Mouse (Mus musculus) hindbrain, embryonic 12.5 days (tissue): ENCODE data around the gene Ptov1. TPM values are rescaled to one million over a fixed set of nuclear protein-coding genes. Genes with fewer than 3 reads are reported as not detected.
A peak's percentile ranks its signal among the peaks of the same experiment; 100 is the strongest.

ENCODE experiments used
- ATAC-seq: fragments of 200-750 bp; cut with Nextera tagmentation; 2 replicates; pipeline ENCODE4 v1.8.0; 2017; ENCODE audit warnings: moderate TSS enrichment; ENCODE audit not compliant: low FRiP score
- H3K27ac ChIP-seq: fragments of 300-500 bp; sonication (generic); 2 replicates; pipeline ENCODE4 v1.5.1; 2016; ENCODE audit warnings: mild to moderate bottlenecking
- H3K27me3 ChIP-seq: fragments of 300-500 bp; sonication (generic); 2 replicates; pipeline ENCODE4 v1.6.1; 2016; ENCODE audit warnings: mild to moderate bottlenecking
- H3K36me3 ChIP-seq: fragments of 300-500 bp; sonication (generic); 2 replicates; pipeline ENCODE4 v1.6.1; 2016; ENCODE audit warnings: mild to moderate bottlenecking
- H3K4me1 ChIP-seq: fragments of 300-500 bp; sonication (generic); 2 replicates; pipeline ENCODE4 v1.6.1; 2016
- H3K4me2 ChIP-seq: fragments of 300-500 bp; sonication (generic); replicated peaks from 2 replicates; pipeline ENCODE4 v1.6.1; 2016; ENCODE audit warnings: mild to moderate bottlenecking
- H3K4me3 ChIP-seq: fragments of 300-500 bp; sonication (generic); 2 replicates; pipeline ENCODE4 v1.5.1; 2016; ENCODE audit warnings: mild to moderate bottlenecking
- H3K9ac ChIP-seq: fragments of 300-500 bp; sonication (generic); 2 replicates; pipeline ENCODE4 v1.6.1; 2016; ENCODE audit warnings: mild to moderate bottlenecking, moderate library complexity
- H3K9me3 ChIP-seq: fragments of 300-500 bp; sonication (generic); replicated peaks from 2 replicates; pipeline ENCODE4 v1.6.1; 2016; ENCODE audit warnings: mild to moderate bottlenecking
- WGBS: fragments of 180-500 bp; shearing (Covaris S2); methylation state at CpG from one replicate; pipeline ENCODE4 v1.1.7; 2016; 5-methylcytosine and 5-hydroxymethylcytosine counted together
- polyA plus RNA-seq: library from polyadenylated mRNA; unstranded; fragments of >200 nt; fragmentation: Nextera tagmentation; extraction: Ambion mirVana; gene quantifications from 2 replicates; pipeline ENCODE4 v1.2.1, GENCODE M21; 2016

The Ptov1 gene
- polyA plus RNA-seq, 1 experiment from 2014 or later, result 662 TPM

GRCm38 (mm10) chr7:44896499-44896898, 26.9 kb upstream of the Ptov1 start:
- ATAC-seq, result no peak
- H3K27ac ChIP-seq, result peak overlapping the region; percentile 87
- peaks cover 52% of the 10 kb centered on the region for H3K4me1 ChIP-seq
- H3K9me3 ChIP-seq, result no peaks in the 10 kb centered on the region
- peak overlapping the region; percentile 60 for H3K9ac ChIP-seq
- 0 out of 2 replicates have a peak, but pooled peaks cover 3% of the 10 kb centered on the region for H3K27me3 ChIP-seq
- H3K4me2 ChIP-seq, result peak overlapping the region; percentile 68
- peaks cover 27% of the 10 kb centered on the region for H3K36me3 ChIP-seq
- 32% methylated on average over 10 of the region's 10 CpGs for WGBS
- H3K4me3 ChIP-seq, result peak overlapping the region; percentile 44

- no peaks in the 10 kb centered on the region for H3K9me3 ChIP-seq
- H3K4me3 ChIP-seq, result peak within 1 kb of the TSS; percentile 44
- under 1% methylated on average over 34 of the region's 34 CpGs for WGBS
- peak; percentile 80 for ATAC-seq
- H3K27ac ChIP-seq, result peak within 1 kb of the TSS; percentile 87
- peak within 1 kb of the TSS; percentile 68 for H3K4me2 ChIP-seq
- peaks cover 53% of the 10 kb centered on the region for H3K4me1 ChIP-seq
- H3K27me3 ChIP-seq, result 0 out of 2 replicates have a peak, but pooled peaks cover 3% of the 10 kb centered on the region
- peaks cover 24% of the 10 kb centered on the region for H3K36me3 ChIP-seq
- peak within 1 kb of the TSS; percentile 60 for H3K9ac ChIP-seq
These were observed 26.2 kb upstream of the Ptov1 start, which contains the start of gene Fuz for GRCm38 (mm10) chr7:44895593-44896434. TSS of gene Fuz (plus strand) at chr7:44896079.

- H3K27ac ChIP-seq, result peak overlapping the region; percentile 87
- no peak for ATAC-seq
- WGBS, result 29% methylated on average over 7 of the region's 7 CpGs
- peaks cover 57% of the 10 kb centered on the region for H3K4me1 ChIP-seq
- H3K4me3 ChIP-seq, result peak overlapping the region; percentile 44
- 0 out of 2 replicates have a peak, but pooled peaks cover 3% of the 10 kb centered on the region for H3K27me3 ChIP-seq
- H3K36me3 ChIP-seq, result peaks cover 21% of the 10 kb centered on the region
- H3K9me3 ChIP-seq, result no peaks in the 10 kb centered on the region
- H3K4me2 ChIP-seq, result peak overlapping the region; percentile 68
- no peak overlapping the region for H3K9ac ChIP-seq
These were observed 25.6 kb upstream of the Ptov1 start for GRCm38 (mm10) chr7:44895206-44895592.

- Histone ChIP-seq H3K9ac (no peak overlapping the region), H3K27ac (peak overlapping the region; percentile 87; the same call in 1 of the 2 replicates), H3K9me3 (no peaks in the 10 kb centered on the region), H3K27me3 (0 out of 2 replicates have a peak, but pooled peaks cover 3% of the 10 kb centered on the region), H3K4me2 (no peak overlapping the region), H3K4me3 (no peak overlapping the region), H3K36me3 (peaks cover 13% of the 10 kb centered on the region), H3K4me1 (peaks cover 60% of the 10 kb centered on the region)
- no peak for ATAC-seq
- WGBS, result 92% methylated on average over 3 of the region's 3 CpGs
These were observed 24.6 kb upstream of the Ptov1 start for GRCm38 (mm10) chr7:44894175-44894574.

- no peaks in the 10 kb centered on the region for H3K27me3 ChIP-seq
- peaks cover 53% of the 10 kb centered on the region for H3K4me1 ChIP-seq
- peak overlapping the region; percentile 91 for H3K4me2 ChIP-seq
- H3K4me3 ChIP-seq, result peak overlapping the region; percentile 7; the same call in 1 of the 2 replicates
- WGBS, result 15% methylated on average over 8 of the region's 8 CpGs
- H3K36me3 ChIP-seq, result peaks cover 15% of the 10 kb centered on the region
- H3K27ac ChIP-seq, result peak overlapping the region; percentile 84
- H3K9me3 ChIP-seq, result no peaks in the 10 kb centered on the region
- 0 out of 2 replicates have a peak overlapping the region, but pooled peaks have one; percentile 36 for H3K9ac ChIP-seq
- ATAC-seq, result no peak
These were observed 23.6 kb upstream of the Ptov1 start for GRCm38 (mm10) chr7:44893197-44893596.

GRCm38 (mm10) chr7:44892276-44892921, 22.8 kb upstream of the Ptov1 start, which contains the start of gene Med25:
TSS of gene Med25 (minus strand) at chr7:44892712.
- Histone ChIP-seq H3K9me3 (no peaks in the 10 kb centered on the region), H3K36me3 (peaks cover 16% of the 10 kb centered on the region), H3K4me2 (peak within 1 kb of the TSS; percentile 91), H3K9ac (peak within 1 kb of the TSS; percentile 90), H3K27me3 (no peaks in the 10 kb centered on the region), H3K4me3 (peak within 1 kb of the TSS; percentile 87), H3K4me1 (peaks cover 48% of the 10 kb centered on the region), H3K27ac (peak within 1 kb of the TSS; percentile 93)
- peak; percentile 77 for ATAC-seq
- WGBS, result under 1% methylated on average over 56 of the region's 56 CpGs

GRCm38 (mm10) chr7:44891611-44892010, 22.0 kb upstream of the Ptov1 start:
- peaks cover 40% of the 10 kb centered on the region for H3K4me1 ChIP-seq
- H3K27me3 ChIP-seq, result no peaks in the 10 kb centered on the region
- no peak for ATAC-seq
- peak overlapping the region; percentile 87 for H3K4me3 ChIP-seq
- H3K9me3 ChIP-seq, result no peaks in the 10 kb centered on the region
- 15% methylated on average over 6 of the region's 6 CpGs for WGBS
- peak overlapping the region; percentile 93 for H3K27ac ChIP-seq
- peaks cover 16% of the 10 kb centered on the region for H3K36me3 ChIP-seq
- peak overlapping the region; percentile 91 for H3K4me2 ChIP-seq
- peak overlapping the region; percentile 90 for H3K9ac ChIP-seq

- H3K9me3 ChIP-seq, result no peaks in the 10 kb centered on the region
- peak overlapping the region; percentile 87 for H3K4me3 ChIP-seq
- ATAC-seq, result no peak
- peaks cover 22% of the 10 kb centered on the region for H3K36me3 ChIP-seq
- H3K27me3 ChIP-seq, result no peaks in the 10 kb centered on the region
- 82% methylated on average over 4 of the region's 4 CpGs for WGBS
- H3K27ac ChIP-seq, result no peak overlapping the region
- peak overlapping the region; percentile 91 for H3K4me2 ChIP-seq
- H3K9ac ChIP-seq, result peak overlapping the region; percentile 90
- peaks cover 36% of the 10 kb centered on the region for H3K4me1 ChIP-seq
These were observed 21.1 kb upstream of the Ptov1 start for GRCm38 (mm10) chr7:44890737-44891136.

GRCm38 (mm10) chr7:44890180-44890579, 20.6 kb upstream of the Ptov1 start:
- 94% methylated on average over 6 of the region's 7 CpGs for WGBS
- no peaks in the 10 kb centered on the region for H3K27me3 ChIP-seq
- peaks cover 27% of the 10 kb centered on the region for H3K36me3 ChIP-seq
- peak overlapping the region; percentile 91 for H3K4me2 ChIP-seq
- no peak overlapping the region for H3K27ac ChIP-seq
- H3K9me3 ChIP-seq, result no peaks in the 10 kb centered on the region
- peak overlapping the region; percentile 90; the same call in 1 of the 2 replicates for H3K9ac ChIP-seq
- H3K4me3 ChIP-seq, result peak overlapping the region; percentile 87
- no peak for ATAC-seq
- H3K4me1 ChIP-seq, result peaks cover 35% of the 10 kb centered on the region

- Histone ChIP-seq H3K9ac (no peak overlapping the region), H3K4me1 (peaks cover 23% of the 10 kb centered on the region), H3K4me3 (no peak overlapping the region), H3K4me2 (no peak overlapping the region), H3K27ac (no peak overlapping the region), H3K9me3 (no peaks in the 10 kb centered on the region), H3K36me3 (peaks cover 42% of the 10 kb centered on the region), H3K27me3 (no peaks in the 10 kb centered on the region)
- ATAC-seq, result no peak
- WGBS, result 91% methylated on average over 13 of the region's 13 CpGs
These were observed 18.9 kb upstream of the Ptov1 start for GRCm38 (mm10) chr7:44888256-44889105.

GRCm38 (mm10) chr7:44886964-44887363, 17.4 kb upstream of the Ptov1 start:
- Histone ChIP-seq H3K36me3 (peaks cover 56% of the 10 kb centered on the region), H3K27me3 (no peaks in the 10 kb centered on the region), H3K9ac (no peak overlapping the region), H3K9me3 (no peaks in the 10 kb centered on the region), H3K4me2 (no peak overlapping the region), H3K4me3 (no peak overlapping the region), H3K27ac (no peak overlapping the region), H3K4me1 (peaks cover 18% of the 10 kb centered on the region)
- 93% methylated on average over 7 of the region's 7 CpGs for WGBS
- no peak for ATAC-seq
